In the genomic region with DNA sequence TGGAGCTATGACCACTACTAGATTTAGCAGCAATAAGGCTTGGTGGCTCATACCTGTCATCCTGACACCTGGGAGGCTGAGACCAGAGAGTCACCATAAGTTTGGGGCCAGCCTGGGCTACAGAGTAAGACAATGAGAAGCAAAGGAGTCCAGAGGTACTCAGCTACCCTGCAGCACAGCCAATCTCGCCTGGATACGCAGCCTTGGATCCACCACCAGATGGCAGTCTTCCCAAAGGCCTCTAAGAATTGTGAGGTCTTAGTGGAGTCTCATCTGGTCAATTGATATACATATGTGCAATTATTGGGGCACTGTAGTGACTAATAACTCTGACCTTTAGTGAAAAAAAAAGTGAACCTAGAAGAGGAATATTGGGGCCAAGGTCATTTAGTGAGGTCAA, we compare ENCODE assay signal across 8 mouse cellular contexts. TPM values are rescaled to one million over a fixed set of nuclear protein-coding genes. Genes with fewer than 3 reads are reported as not detected.
DNase-seq lines count a peak whose midpoint lies in the region; ATAC-seq and TF ChIP-seq lines count a peak whose summit lies in the region.

No protein-coding gene starts in this region.

- no peak overlapping the region for H3K4me3 ChIP-seq in left cerebral cortex, adult 2 months
- H3K4me3 ChIP-seq in midbrain, embryonic 12.5 days = no peak overlapping the region
- no peak overlapping the region for H3K4me3 ChIP-seq in stomach, embryonic 16.5 days (replicated peaks; ENCODE audit: low read length)

- no peaks in the 10 kb centered on the region for H3K9me3 ChIP-seq in midbrain, embryonic 12.5 days
- H3K9me3 ChIP-seq in stomach, embryonic 16.5 days (replicated peaks; ENCODE audit: control insufficient read depth, low read length) = no peaks in the 10 kb centered on the region

- peak overlapping the region; percentile 55 for H3K27ac ChIP-seq in left cerebral cortex, adult 2 months
- H3K27ac ChIP-seq in midbrain, embryonic 12.5 days (replicated peaks) = no peak overlapping the region
- H3K27ac ChIP-seq in stomach, embryonic 16.5 days (ENCODE audit: low read length) = no peak overlapping the region; the same call in 1 of the 2 replicates

- H3K27me3 ChIP-seq in midbrain, embryonic 12.5 days = 0 out of 2 replicates have a peak, but pooled peaks cover 3% of the 10 kb centered on the region
- H3K27me3 ChIP-seq in stomach, embryonic 16.5 days (ENCODE audit: control insufficient read depth, insufficient read depth, low read length) = no peaks in the 10 kb centered on the region

- peaks cover under 1% of the 10 kb centered on the region for H3K4me1 ChIP-seq in midbrain, embryonic 12.5 days
- peaks cover 3% of the 10 kb centered on the region; the same call in 1 of the 2 replicates for H3K4me1 ChIP-seq in stomach, embryonic 16.5 days (ENCODE audit: control insufficient read depth, insufficient read depth, low read length)

- peak; percentile 30; the same call in 1 of the 2 replicates for ATAC-seq in midbrain, embryonic 12.5 days (ENCODE audit: low FRiP score, low read depth)
- ATAC-seq in stomach, embryonic 16.5 days (ENCODE audit: insufficient read depth, low FRiP score) = peak; percentile 73

- peak in 1 of 2 experiments; percentile 49 for DNase-seq in left cerebral cortex, adult 2 months (ENCODE audit: extremely low spot score in 1 of 2, low spot score in 2 of 2)
- no peak for DNase-seq in left cerebral cortex, adult 11 months (ENCODE audit: low spot score)
- peak; percentile 72 for DNase-seq in adrenal gland, postnatal 10 days
- peak; percentile 52 for DNase-seq in embryo, embryonic 11.5 days (ENCODE audit: low read depth, low spot score)
- DNase-seq in heart, postnatal 10 days = peak; percentile 73 to 81
- DNase-seq in large intestine, adult 2 months (ENCODE audit: low read depth, low spot score) = peak; percentile 45

- 7% methylated on average over 2 of the region's 2 CpGs for WGBS in large intestine, adult 2 months
- WGBS in midbrain, embryonic 12.5 days = 17% methylated on average over 2 of the region's 2 CpGs
- WGBS in stomach, embryonic 16.5 days = 15% methylated on average over 2 of the region's 2 CpGs

- no peak overlapping the region for H3K9ac ChIP-seq in midbrain, embryonic 12.5 days (replicated peaks)
- H3K9ac ChIP-seq in stomach, embryonic 16.5 days (ENCODE audit: low read length) = no peak overlapping the region

- peak; percentile 70 for TF ChIP-seq CTCF in left cerebral cortex, adult 2 months (IDR thresholded peaks at IDR 0.05)

- intact Hi-C loops in left cerebral cortex, adult 2 months (cut with DNase I) = loop anchor here (2.0 kb wide), 1 partner anchor 37 kb away; no protein-coding TSS in a partner anchor
- intact Hi-C loops in heart, postnatal 10 days (cut with DNase I) = no loop called here

- H3K36me3 ChIP-seq in midbrain, embryonic 12.5 days = no peaks in the 10 kb centered on the region
- peaks cover 5% of the 10 kb centered on the region for H3K36me3 ChIP-seq in stomach, embryonic 16.5 days (ENCODE audit: control insufficient read depth, insufficient read depth, low read length)

- no peak overlapping the region for H3K4me2 ChIP-seq in midbrain, embryonic 12.5 days (replicated peaks)
- no peak overlapping the region for H3K4me2 ChIP-seq in stomach, embryonic 16.5 days (ENCODE audit: low read depth, low read length)

RNA-seq across cellular contexts. Expression of a gene that starts 58.9 kb away (rescaled TPM):
- total RNA-seq in left cerebral cortex, adult 2 months (2021) = under 1 TPM in 1 of 2 experiments, not detected in 1; 0.25 TPM
- 1 to 10 TPM; 5.1 to 5.7 TPM for total RNA-seq in adrenal gland, postnatal 10 days (2021)
- total RNA-seq in heart, postnatal 10 days (2021) = 10 to 100 TPM; 28.6 to 30.4 TPM
- 23.1 and 26.4 TPM in 2 replicates for polyA plus RNA-seq in large intestine, adult 2 months (2012; rRNA removed)
- polyA plus RNA-seq in midbrain, embryonic 12.5 days (2016; fragmentation: Nextera tagmentation; extraction: Ambion mirVana) = 0.22 and 0.50 TPM in 2 replicates
- polyA plus RNA-seq in stomach, embryonic 16.5 days (2015; fragmentation: Nextera tagmentation; extraction: Ambion mirVana) = 7.5 and 8.1 TPM in 2 replicates

Comparison
In these comparisons a context has a peak if more than half of its experiments do, and no peak if none do; other contexts are left out.
1. RNA of a gene that starts 58.9 kb away (total RNA-seq): 28.6 to 30.4 TPM in heart, postnatal 10 days and 5.1 to 5.7 TPM in adrenal gland, postnatal 10 days; 0.25 TPM in left cerebral cortex, adult 2 months; every median in the first group is over 4 times any median in the second.